Mouse (Mus musculus) hindbrain, embryonic 11.5 days (tissue): ENCODE measurements around the gene Brms1l. TPM values are rescaled to one million over a fixed set of nuclear protein-coding genes. Genes with fewer than 3 reads are reported as not detected.

ENCODE experiments used
- ATAC-seq: fragments of 200-750 bp; cut with Nextera tagmentation; 2 replicates; pipeline ENCODE4 v1.8.0; 2017; ENCODE audit warnings: mild to moderate bottlenecking, moderate TSS enrichment, moderate library complexity; ENCODE audit not compliant: low FRiP score
- DNase-seq: peaks from one replicate; pipeline ENCODE4 v3.0.0-alpha.2; 2015; ENCODE audit warnings: low spot score
- H3K27ac ChIP-seq: fragments of 300-500 bp; sonication (generic); 2 replicates; pipeline ENCODE4 v1.5.1; 2014; ENCODE audit warnings: mild to moderate bottlenecking, low read depth, low read length
- H3K27me3 ChIP-seq: fragments of 300-500 bp; sonication (generic); 2 replicates; pipeline ENCODE4 v1.6.1; 2014; ENCODE audit warnings: mild to moderate bottlenecking, low read length, moderate library complexity, mixed read lengths; ENCODE audit not compliant: control insufficient read depth, insufficient read depth
- H3K36me3 ChIP-seq: fragments of 300-500 bp; sonication (generic); 2 replicates; pipeline ENCODE4 v1.6.1; 2014; ENCODE audit warnings: mild to moderate bottlenecking, low read length, moderate library complexity, mixed read lengths; ENCODE audit not compliant: control insufficient read depth, insufficient read depth
- H3K4me1 ChIP-seq: fragments of 300-500 bp; sonication (generic); replicated peaks from 2 replicates; pipeline ENCODE4 v1.6.1; 2014; ENCODE audit warnings: low read length, mixed read lengths; ENCODE audit not compliant: control insufficient read depth, insufficient read depth
- H3K4me2 ChIP-seq: fragments of 300-500 bp; sonication (generic); replicated peaks from 2 replicates; pipeline ENCODE4 v1.6.1; 2014; ENCODE audit warnings: mild to moderate bottlenecking, low read depth, low read length
- H3K4me3 ChIP-seq: fragments of 300-500 bp; sonication (generic); 2 replicates; pipeline ENCODE4 v1.5.1; 2014; ENCODE audit warnings: low read depth, low read length
- H3K9ac ChIP-seq: fragments of 300-500 bp; sonication (generic); 2 replicates; pipeline ENCODE4 v1.6.1; 2014; ENCODE audit warnings: low read depth, low read length
- H3K9me3 ChIP-seq: fragments of 300-500 bp; sonication (generic); 2 replicates; pipeline ENCODE4 v1.6.1; 2016; ENCODE audit warnings: low read length; ENCODE audit not compliant: control insufficient read depth
- WGBS: fragments of 180-500 bp; shearing (Covaris S2); extraction: QIAGEN DNeasy Blood & Tissue Kit; methylation state at CpG from one replicate; pipeline ENCODE4 v1.1.7; 2014; 5-methylcytosine and 5-hydroxymethylcytosine counted together
- polyA plus RNA-seq: library from polyadenylated mRNA; unstranded; fragments of >200 nt; fragmentation: Nextera tagmentation; extraction: Ambion mirVana; gene quantifications from 2 replicates; pipeline ENCODE4 v1.2.1, GENCODE M21; 2014

The Brms1l gene
- polyA plus RNA-seq, 1 experiment from 2014 or later, result 35.4 TPM

- H3K27me3 ChIP-seq, result no peaks in the 10 kb centered on the region
- under 1% methylated on average over 62 of the region's 78 CpGs for WGBS
- H3K9ac ChIP-seq, result peak within 1 kb of the TSS; percentile 90
- peak within 1 kb of the TSS; percentile 76 for H3K4me3 ChIP-seq
- peak within 1 kb of the TSS; percentile 95 for H3K27ac ChIP-seq
- no peaks in the 10 kb centered on the region for H3K4me1 ChIP-seq
- H3K4me2 ChIP-seq, result peak within 1 kb of the TSS; percentile 60
- peak; percentile 95 for ATAC-seq
- DNase-seq, result peak; percentile 98
- H3K36me3 ChIP-seq, result no peaks in the 10 kb centered on the region
- H3K9me3 ChIP-seq, result no peaks in the 10 kb centered on the region
These were observed 15.3 kb upstream of the Brms1l start, which contains the start of gene Ralgapa1 for GRCm38 (mm10) chr12:55820661-55821314. Gene Ralgapa1 (minus strand): TSS chr12:55821167.

- Histone ChIP-seq H3K4me3 (no peak overlapping the region), H3K4me1 (no peaks in the 10 kb centered on the region), H3K4me2 (no peak overlapping the region), H3K36me3 (no peaks in the 10 kb centered on the region), H3K9ac (no peak overlapping the region), H3K27ac (no peak overlapping the region), H3K27me3 (no peaks in the 10 kb centered on the region), H3K9me3 (no peaks in the 10 kb centered on the region)
- WGBS, result 88% methylated on average over 6 of the region's 6 CpGs
- ATAC-seq, result no peak
- DNase-seq, result no peak
These were observed 12.1 kb upstream of the Brms1l start for GRCm38 (mm10) chr12:55824027-55824426.

DNA sequence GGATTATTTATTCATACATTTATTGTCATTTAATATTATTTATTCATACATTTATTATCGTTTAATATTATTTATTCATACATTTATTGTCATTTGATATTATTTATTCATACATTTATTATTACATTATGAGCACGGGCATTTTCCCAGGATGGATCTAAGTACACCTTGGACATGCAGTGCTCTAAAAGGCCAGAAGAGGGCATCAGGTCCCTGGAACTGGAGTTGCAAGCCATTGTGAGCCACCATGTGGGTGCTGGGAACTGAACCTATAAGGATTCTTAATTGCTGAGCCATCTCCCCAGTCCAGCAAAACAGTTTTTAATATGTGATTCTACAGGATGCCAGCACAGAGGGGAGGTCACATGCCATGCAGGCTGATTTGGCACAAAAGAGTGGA, 10.6 kb upstream of the Brms1l start:
- DNase-seq, result no peak
- H3K9ac ChIP-seq, result no peak overlapping the region
- H3K27ac ChIP-seq, result no peak overlapping the region
- H3K27me3 ChIP-seq, result no peaks in the 10 kb centered on the region
- no peak for ATAC-seq
- H3K36me3 ChIP-seq, result no peaks in the 10 kb centered on the region
- H3K9me3 ChIP-seq, result no peaks in the 10 kb centered on the region
- no peaks in the 10 kb centered on the region for H3K4me1 ChIP-seq
- H3K4me2 ChIP-seq, result no peak overlapping the region
- H3K4me3 ChIP-seq, result no peak overlapping the region
- 72% methylated on average over 2 of the region's 2 CpGs for WGBS

GRCm38 (mm10) chr12:55831101-55831500, 5.0 kb upstream of the Brms1l start:
- ATAC-seq, result no peak
- no peak overlapping the region for H3K4me3 ChIP-seq
- H3K27ac ChIP-seq, result no peak overlapping the region
- H3K9me3 ChIP-seq, result no peaks in the 10 kb centered on the region
- no peak overlapping the region for H3K4me2 ChIP-seq
- no peaks in the 10 kb centered on the region for H3K4me1 ChIP-seq
- no peaks in the 10 kb centered on the region for H3K36me3 ChIP-seq
- H3K9ac ChIP-seq, result no peak overlapping the region
- DNase-seq, result peak; percentile 75
- 18% methylated on average over 2 of the region's 2 CpGs for WGBS
- H3K27me3 ChIP-seq, result no peaks in the 10 kb centered on the region

- no peak for ATAC-seq
- no peak overlapping the region for H3K4me3 ChIP-seq
- H3K36me3 ChIP-seq, result no peaks in the 10 kb centered on the region
- peaks cover 3% of the 10 kb centered on the region; the same call in 1 of the 2 replicates for H3K4me1 ChIP-seq
- no peaks in the 10 kb centered on the region for H3K9me3 ChIP-seq
- no peak for DNase-seq
- no peak overlapping the region for H3K4me2 ChIP-seq
- no peak overlapping the region for H3K9ac ChIP-seq
- H3K27me3 ChIP-seq, result no peaks in the 10 kb centered on the region
- H3K27ac ChIP-seq, result no peak overlapping the region
These were observed 3.2 kb upstream of the Brms1l start for GRCm38 (mm10) chr12:55832961-55833360.

DNA sequence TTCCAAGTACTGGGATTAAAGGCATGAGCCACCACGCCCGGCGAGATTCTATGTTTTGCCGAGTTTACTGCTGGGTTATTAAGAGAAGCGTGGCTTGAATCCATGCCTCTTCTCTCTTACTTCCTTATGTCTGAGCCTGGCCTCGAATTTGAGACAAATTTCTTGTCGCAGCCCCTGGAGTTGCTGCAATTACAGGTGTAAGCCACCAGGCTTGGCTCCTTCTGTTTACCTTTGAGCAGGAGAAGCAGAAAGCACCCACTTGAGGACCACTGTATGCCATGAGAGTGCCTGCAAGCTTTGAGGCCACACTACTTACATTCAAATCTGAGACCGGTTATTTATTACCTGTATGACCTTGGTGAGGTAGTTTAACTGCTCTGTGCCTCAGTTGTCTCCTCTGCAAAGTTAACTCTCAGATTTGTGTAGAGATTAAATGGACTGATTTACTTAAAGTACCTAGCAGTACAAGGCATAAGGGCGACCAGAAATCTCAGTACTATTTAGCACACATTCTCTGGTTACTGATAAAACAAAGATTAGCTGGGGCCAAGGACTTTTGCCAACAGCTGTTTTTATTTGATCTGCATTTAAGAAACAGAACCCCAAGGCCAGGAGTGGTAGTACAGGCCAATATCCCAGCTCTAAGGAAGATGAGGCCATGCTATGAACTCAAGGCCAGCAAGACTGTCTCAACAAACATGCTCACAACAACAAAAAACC, 2.1 kb upstream of the Brms1l start:
- H3K4me1 ChIP-seq, result peaks cover 3% of the 10 kb centered on the region; the same call in 1 of the 2 replicates
- H3K27ac ChIP-seq, result no peak overlapping the region
- no peak overlapping the region for H3K9ac ChIP-seq
- no peaks in the 10 kb centered on the region for H3K27me3 ChIP-seq
- H3K9me3 ChIP-seq, result no peaks in the 10 kb centered on the region
- no peak for ATAC-seq
- WGBS, result 72% methylated on average over 9 of the region's 9 CpGs
- H3K4me3 ChIP-seq, result no peak overlapping the region
- H3K36me3 ChIP-seq, result no peaks in the 10 kb centered on the region
- no peak overlapping the region for H3K4me2 ChIP-seq
- DNase-seq, result no peak

DNA sequence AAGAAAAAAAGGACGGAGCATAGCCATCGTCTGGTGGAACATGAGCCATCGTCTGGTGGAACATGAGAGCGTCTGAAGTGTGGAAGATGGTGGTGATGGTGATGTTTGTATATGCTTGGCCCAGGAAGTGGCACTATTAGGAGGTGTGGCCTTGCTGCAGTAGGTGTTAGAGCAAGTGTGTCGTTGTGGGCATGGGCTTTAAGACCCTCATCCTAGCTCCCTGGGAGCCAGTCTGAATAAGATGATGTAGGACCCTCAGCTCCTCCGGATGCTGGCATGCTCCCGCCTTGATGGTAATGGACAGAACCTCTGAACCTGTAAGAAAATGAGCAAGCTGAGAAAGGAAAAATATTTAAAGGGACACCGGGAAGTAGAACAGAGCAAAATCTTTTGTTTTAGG, 1.2 kb upstream of the Brms1l start:
- WGBS, result 90% methylated on average over 8 of the region's 8 CpGs
- Histone ChIP-seq H3K9ac (no peak overlapping the region), H3K27me3 (no peaks in the 10 kb centered on the region), H3K27ac (no peak overlapping the region), H3K36me3 (no peaks in the 10 kb centered on the region), H3K4me1 (peaks cover 3% of the 10 kb centered on the region; the same call in 1 of the 2 replicates), H3K4me3 (no peak overlapping the region), H3K4me2 (no peak overlapping the region), H3K9me3 (no peaks in the 10 kb centered on the region)
- ATAC-seq (no peak), DNase-seq (no peak)

DNA sequence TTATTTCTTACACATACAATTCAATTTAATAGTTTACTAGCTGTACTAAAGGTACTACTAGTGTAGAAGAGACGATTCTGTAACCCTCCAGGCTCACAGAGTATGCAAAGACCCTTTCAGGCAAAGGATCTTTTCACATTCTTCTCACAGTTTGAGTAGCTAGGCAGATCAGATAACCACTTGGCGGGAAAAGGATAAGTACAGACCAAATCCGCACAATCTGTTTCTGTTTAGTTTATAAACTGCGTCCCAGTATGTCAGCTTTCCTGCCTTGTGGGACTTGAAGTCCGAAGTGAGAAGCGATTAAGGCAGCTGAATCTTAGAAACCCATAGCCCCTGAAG, 296 bp upstream of the Brms1l start:
- H3K4me3 ChIP-seq, result peak overlapping the region; percentile 78
- H3K27ac ChIP-seq, result no peak overlapping the region
- ATAC-seq (no peak), DNase-seq (no peak)
- H3K9ac ChIP-seq, result 0 out of 2 replicates have a peak overlapping the region, but pooled peaks have one; percentile 42
- H3K4me1 ChIP-seq, result peaks cover 3% of the 10 kb centered on the region; the same call in 1 of the 2 replicates
- under 1% methylated on average over 6 of the region's 6 CpGs for WGBS
- no peaks in the 10 kb centered on the region for H3K27me3 ChIP-seq
- peak overlapping the region; percentile 50 for H3K4me2 ChIP-seq
- no peaks in the 10 kb centered on the region for H3K36me3 ChIP-seq
- no peaks in the 10 kb centered on the region for H3K9me3 ChIP-seq

- ATAC-seq, result no peak
- Histone ChIP-seq H3K27me3 (no peaks in the 10 kb centered on the region), H3K4me1 (peaks cover 3% of the 10 kb centered on the region; the same call in 1 of the 2 replicates), H3K4me2 (no peak overlapping the region), H3K4me3 (no peak overlapping the region), H3K27ac (no peak overlapping the region), H3K9ac (no peak overlapping the region), H3K9me3 (no peaks in the 10 kb centered on the region), H3K36me3 (no peaks in the 10 kb centered on the region)
- WGBS, result 83% methylated on average over 3 of the region's 3 CpGs
- no peak for DNase-seq
These were observed 1.4 kb downstream of the Brms1l start for GRCm38 (mm10) chr12:55837495-55837894.
